Mouse (Mus musculus) CD4-positive, CD25-positive, alpha-beta regulatory T cell, adult 2 months (primary cell): ENCODE measurements around the gene Klhdc3.
A peak's percentile ranks its signal among the peaks of the same experiment; 100 is the strongest.

Source experiments
- DNase-seq: peaks from one replicate; pipeline ENCODE4 v3.0.0-alpha.2; 2012; ENCODE audit warnings: low read depth, low spot score

Gene Klhdc3

DNA sequence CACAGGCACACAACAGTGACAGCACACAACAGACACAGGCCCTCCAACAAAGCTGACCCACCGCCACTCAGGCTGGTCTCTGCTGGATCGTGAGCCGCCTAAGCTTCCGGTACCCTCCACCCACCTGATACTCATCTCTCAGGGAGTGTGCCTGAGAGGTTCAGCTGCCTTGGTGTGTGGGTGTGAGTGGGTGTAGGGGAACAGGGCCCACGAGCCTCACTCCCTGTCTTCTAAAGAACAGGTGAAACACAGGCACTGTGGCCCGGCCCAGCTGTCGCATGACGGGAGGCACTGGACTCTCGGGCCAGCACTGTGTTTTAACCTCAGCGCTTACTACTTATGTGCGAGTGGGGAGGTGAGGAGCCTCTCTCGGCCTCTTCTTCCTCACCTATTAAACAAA, 21.4 kb upstream of the Klhdc3 start:
- peak; percentile 38 for DNase-seq

DNA sequence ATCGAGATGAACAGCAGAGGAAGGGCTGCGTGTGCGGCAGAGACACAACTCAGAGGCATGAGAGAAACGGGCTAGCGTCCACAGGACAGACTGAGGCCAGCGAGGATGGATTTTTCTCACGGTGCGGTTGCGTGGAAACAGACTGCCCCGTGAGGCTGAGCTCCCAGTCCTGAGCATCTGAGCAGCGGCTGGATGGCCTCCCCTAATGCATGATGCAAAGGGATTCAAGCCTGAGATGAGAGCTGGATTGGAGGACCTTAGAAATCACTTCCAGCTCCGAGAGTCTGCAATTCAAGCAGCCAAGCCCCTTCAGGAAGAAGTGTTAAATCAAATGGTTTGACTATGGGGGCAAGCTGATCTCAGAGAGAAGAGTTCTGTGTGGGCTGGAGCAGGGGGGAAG, 20.8 kb upstream of the Klhdc3 start:
- no peak for DNase-seq

DNA sequence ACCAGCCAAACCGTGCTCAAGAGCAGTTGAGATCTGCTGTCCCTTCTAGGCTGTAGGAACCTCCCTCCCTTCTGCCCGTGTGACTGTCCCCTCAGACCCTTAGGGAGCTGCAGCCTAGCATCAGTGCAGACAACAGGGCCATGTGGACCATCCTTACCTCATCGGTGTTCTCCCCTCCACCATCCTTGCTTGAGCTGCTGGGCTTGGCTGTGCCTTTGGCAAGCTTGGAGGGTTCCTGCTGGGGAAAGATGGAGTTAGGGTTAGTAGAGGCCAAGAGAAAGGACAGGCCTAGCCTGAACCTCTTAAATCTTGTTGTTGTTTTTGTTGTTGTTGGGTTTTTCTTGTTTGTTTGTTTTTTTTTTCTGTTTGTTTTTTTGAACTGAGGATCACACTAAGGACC, 19.2 kb upstream of the Klhdc3 start:
- DNase-seq, result no peak

DNA sequence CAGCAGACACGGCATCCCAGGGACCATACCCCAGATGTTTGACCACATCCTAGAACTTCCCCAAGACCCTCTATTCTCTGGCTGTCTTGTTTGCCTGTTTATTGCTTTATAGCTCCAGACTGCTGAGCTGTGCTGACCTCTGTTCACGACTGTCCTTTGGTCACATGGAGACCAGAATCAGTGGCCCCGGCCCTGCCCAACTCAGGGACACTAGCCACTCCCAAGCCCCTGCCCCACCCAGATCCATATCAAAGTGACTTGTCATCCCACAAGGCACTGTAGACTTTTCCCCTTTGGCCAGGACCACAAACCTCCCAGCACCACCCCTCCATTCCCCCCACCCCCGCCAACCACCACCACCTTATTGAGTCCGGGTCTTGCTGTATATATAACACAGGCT, 18.5 kb upstream of the Klhdc3 start:
- no peak for DNase-seq

- DNase-seq, result no peak
These were observed 17.8 kb upstream of the Klhdc3 start for GRCm38 (mm10) chr17:46698515-46698914.

- DNase-seq, result no peak
These were observed 13.9 kb upstream of the Klhdc3 start for GRCm38 (mm10) chr17:46694517-46695063.

- DNase-seq, result no peak
These were observed 10.7 kb upstream of the Klhdc3 start for GRCm38 (mm10) chr17:46691390-46691789.

- DNase-seq, result no peak
These were observed 10.0 kb upstream of the Klhdc3 start for GRCm38 (mm10) chr17:46690665-46691064.

- peak; percentile 70 for DNase-seq
These were observed 5.2 kb upstream of the Klhdc3 start for GRCm38 (mm10) chr17:46685913-46686312.

DNA sequence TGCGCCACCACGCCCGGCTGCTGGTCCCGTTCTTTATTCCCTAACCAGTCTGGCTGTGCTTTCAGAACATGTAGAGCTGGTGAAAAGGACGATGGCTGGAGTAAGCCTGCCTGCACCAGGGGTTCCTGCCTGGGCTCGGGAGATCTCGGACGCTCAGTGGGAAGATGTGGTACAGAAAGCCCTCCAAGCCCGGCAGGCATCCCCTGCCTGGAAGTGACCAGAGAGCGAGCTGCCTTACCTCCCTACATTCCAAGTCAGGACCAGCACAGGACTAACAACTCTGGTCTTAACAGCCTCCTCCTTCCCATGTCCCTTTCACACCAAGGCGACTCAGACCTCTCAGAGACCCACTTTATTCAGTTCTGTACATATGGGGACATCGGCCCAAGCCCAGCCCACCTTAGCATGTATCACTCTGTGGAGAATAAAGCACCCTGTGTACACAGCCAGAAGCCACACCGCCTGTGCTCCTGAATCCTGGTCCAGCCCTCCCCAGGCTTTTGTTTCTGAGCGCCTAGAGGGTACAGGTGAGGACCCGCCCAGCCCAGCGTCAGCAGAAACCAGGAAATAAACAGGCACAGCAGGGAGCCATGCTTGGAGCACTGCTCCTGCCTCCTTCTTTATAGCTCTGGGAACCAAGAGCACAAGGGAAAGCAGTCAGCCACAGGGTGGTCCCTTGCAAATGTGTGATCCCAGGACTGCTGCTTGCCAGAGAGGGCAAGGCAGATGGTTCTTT, 2.1 kb upstream of the Klhdc3 start:
- DNase-seq, result no peak

GRCm38 (mm10) chr17:46681466-46682118, 878 bp upstream of the Klhdc3 start:
- no peak for DNase-seq

GRCm38 (mm10) chr17:46679843-46680759, 613 bp downstream of the Klhdc3 start:
- peak; percentile 60 for DNase-seq

DNA sequence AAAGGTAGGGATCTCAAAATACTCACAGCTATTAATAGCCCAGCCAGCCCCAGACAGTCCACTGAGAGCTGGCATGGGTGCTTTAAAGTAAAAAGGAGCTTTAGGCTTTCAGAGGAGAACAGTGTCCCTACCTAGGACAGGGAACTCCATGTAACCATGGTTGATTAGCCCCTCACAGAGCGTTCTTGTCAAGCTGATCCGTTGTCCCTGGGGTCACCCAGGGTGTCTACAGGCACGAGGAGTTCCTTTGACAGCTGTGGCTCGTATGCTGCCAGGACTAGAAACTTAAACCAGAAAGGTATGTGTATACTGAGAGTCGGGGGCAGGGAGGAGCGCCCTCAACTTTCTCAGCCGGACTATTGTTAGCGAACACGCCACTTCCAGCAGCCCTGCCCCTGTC, 1.8 kb downstream of the Klhdc3 start:
- no peak for DNase-seq

DNA sequence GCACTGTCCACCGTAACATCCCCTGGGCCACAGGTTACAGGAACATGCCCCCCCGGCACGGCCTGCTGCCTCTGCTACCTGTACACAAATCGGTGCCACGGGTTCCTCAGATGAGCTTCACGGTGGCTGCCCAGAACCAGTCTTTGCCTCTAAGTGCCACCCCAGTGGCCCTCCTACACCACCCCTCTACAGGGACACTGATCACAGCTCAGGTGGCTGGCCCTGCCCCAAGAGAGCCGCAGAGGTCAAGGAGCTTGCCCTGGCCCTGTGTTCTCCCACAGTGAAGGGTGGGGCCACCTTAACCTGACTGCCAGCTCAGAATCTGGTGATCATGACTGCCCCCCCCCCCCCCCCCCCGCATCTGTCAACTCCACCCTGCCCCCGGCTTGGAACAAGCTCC, 2.3 kb downstream of the Klhdc3 start, which contains the start of gene Mea1:
Mea1 (plus strand) TSS at position 378 of the 400 bp plus-strand sequence.
- no peak for DNase-seq

- no peak for DNase-seq
These were observed 6.0 kb downstream of the Klhdc3 start for GRCm38 (mm10) chr17:46674530-46675283.

DNA sequence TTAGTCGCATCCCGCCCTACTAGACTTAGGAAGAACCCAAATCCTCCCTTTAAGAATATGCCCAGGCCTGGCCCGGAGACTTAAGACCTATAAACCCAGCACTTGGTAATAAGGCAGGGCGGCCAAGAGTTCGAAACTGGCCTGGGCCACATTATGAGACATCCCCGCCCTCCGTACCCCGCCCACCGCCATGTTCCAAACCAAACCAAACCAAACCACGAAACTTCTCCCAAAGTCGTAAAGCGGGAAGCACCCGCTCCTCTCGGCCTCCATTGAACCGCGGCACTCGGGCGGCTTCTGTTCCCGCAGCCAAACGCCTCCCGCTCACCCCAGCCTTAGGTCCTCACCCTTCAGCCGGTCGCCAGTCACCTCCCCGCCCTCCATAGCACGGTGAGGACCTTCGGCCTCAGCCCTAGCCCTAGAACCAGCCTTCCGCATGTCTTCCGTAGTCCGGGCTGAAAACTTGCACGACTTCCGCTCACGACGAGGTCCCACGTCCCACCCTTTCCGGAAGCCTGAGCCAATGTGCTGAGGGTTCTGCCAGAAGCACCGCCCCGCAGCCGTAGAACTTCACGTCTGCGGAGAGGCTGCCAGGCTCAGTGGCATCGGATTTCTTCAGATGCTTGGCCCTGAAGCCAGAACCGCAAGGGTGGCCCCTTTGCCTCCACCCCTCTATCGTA, 6.7 kb downstream of the Klhdc3 start, which contains the start of gene Rrp36:
Rrp36 (minus strand) TSS at position 503 of the 680 bp plus-strand sequence.
- DNase-seq, result peak; percentile 94

DNA sequence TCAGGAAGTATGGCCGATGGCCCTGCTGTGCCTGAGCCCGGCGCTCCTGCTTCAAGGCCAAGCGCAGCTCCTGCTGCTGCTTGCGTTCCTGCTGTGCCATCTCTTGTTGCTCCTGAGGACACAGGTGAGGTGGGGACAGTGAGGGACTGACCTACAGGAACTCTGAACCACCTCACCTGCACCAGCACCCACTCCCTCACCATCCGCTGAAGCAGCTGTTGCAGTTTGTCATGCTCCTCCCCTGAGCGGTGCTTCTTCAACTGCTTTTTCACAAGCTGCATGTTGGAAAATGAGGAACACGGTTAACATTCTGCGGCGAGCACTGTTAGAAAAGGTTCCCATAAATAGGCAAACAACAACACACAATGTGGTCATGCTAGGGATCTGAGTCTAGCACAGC, 10.8 kb downstream of the Klhdc3 start:
- no peak for DNase-seq

- DNase-seq, result no peak
These were observed 13.0 kb downstream of the Klhdc3 start for GRCm38 (mm10) chr17:46667712-46668111.

DNA sequence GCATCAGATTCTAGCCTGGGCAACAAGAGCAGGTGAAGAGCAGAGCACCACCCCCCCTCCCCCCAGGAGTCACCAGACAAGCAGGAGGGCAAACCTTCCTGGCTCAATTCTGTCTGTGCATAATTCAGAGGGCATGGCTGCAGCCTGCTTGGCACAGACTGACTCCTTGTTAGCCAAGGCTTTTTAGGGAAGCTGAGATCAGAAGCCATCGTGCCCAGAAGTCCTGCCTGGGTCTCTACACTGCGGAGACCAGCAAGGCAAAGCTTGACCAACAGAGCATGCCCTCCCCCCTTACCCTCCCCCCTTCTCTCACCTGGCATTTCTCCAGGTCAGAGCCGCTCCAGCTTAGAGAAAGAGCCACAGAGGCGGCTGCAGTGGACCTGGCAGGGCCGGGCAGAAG, 18.0 kb downstream of the Klhdc3 start:
- DNase-seq, result no peak

- no peak for DNase-seq
These were observed 18.7 kb downstream of the Klhdc3 start for GRCm38 (mm10) chr17:46661981-46662380.
